9 mouse cellular contexts compared by ENCODE assay signal in the genomic region with DNA sequence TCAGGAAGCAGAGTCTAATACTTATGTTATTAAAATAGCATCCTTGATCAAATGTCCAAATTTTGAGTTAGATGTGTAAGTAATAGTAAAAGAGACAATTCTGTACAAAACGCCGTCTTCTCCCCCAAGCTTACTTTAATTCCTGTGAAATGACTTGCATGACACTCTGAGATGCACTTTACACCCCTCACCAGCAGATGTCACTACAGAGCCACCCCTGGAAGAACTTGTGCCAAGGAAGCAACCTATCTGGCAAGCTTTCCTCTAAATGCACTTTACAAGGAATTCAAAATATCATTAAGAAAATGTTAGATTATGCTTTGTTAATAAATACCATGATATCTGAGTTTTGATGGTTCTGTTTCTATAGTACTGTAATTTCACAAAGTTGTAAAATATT.
DNase-seq lines count a peak whose midpoint lies in the region; ATAC-seq and TF ChIP-seq lines count a peak whose summit lies in the region.
"Had no signal": no experiment of that assay in that cellular context is flagged by ENCODE, and none has a peak within 500 bp of the region (broad histone marks: within the 10 kb centered on the region; RNA-seq: fewer than 3 reads in every experiment).

No protein-coding gene starts in this region.

- TF ChIP-seq EP300 in lung, postnatal 0 days (IDR thresholded peaks at IDR 0.05): no peak

- no peaks in the 10 kb centered on the region for H3K9me3 ChIP-seq in lung, postnatal 0 days (ENCODE audit: low read length)
- H3K9me3 ChIP-seq: liver, embryonic 15.5 days had no signal

- no peak overlapping the region for H3K4me2 ChIP-seq in lung, postnatal 0 days (replicated peaks; ENCODE audit: low read depth, low read length)
- H3K4me2 ChIP-seq: liver, embryonic 15.5 days had no signal

- no peak overlapping the region for H3K4me3 ChIP-seq in lung, postnatal 0 days (ENCODE audit: low read depth, low read length)
- H3K4me3 ChIP-seq: liver, embryonic 15.5 days had no signal

- DNase-seq in ZHBTc4 (ENCODE audit: low read depth, low spot score): peak; percentile 82
- DNase-seq in gastrocnemius, postnatal 14 days: peak; percentile 54
- peak; percentile 66 for DNase-seq in large intestine, adult 2 months (ENCODE audit: low read depth, low spot score)
- peak; percentile 91 for DNase-seq in lung, postnatal 0 days (ENCODE audit: low spot score)
- peak; percentile 87 to 89 for DNase-seq in right cerebral cortex, adult 2 months (ENCODE audit: low spot score in 2 of 2)
- peak; percentile 67 for DNase-seq in urinary bladder, postnatal 25 days (ENCODE audit: low spot score)

- intact Hi-C loops in gastrocnemius, postnatal 14 days (cut with DNase I; ENCODE audit: low total_unique reads): no loop called here

- H3K9ac ChIP-seq in lung, postnatal 0 days (replicated peaks; ENCODE audit: low read depth): no peak overlapping the region
- H3K9ac ChIP-seq: liver, embryonic 15.5 days had no signal

- 5% methylated on average over 2 of the region's 2 CpGs for WGBS in large intestine, adult 2 months
- WGBS in lung, postnatal 0 days: 20% methylated on average over 2 of the region's 2 CpGs

- peak; percentile 72 for ATAC-seq in CD4-positive, CD25-positive, alpha-beta regulatory T cell, adult 4 months
- peak; percentile 92 for ATAC-seq in common myeloid progenitor, adult 5-6 weeks (replicated peaks; ENCODE audit: low read depth, poor library complexity, severe bottlenecking)
- no peak for ATAC-seq in lung, postnatal 0 days

- peak; percentile 98 for TF ChIP-seq CTCF in lung, postnatal 0 days (IDR thresholded peaks at IDR 0.05)

- no peaks in the 10 kb centered on the region for H3K36me3 ChIP-seq in lung, postnatal 0 days (ENCODE audit: insufficient read depth, low read length)
- H3K36me3 ChIP-seq: liver, embryonic 15.5 days had no signal

- no peaks in the 10 kb centered on the region; the same call in 1 of the 2 replicates for H3K4me1 ChIP-seq in lung, postnatal 0 days (ENCODE audit: insufficient read depth, low read depth, low read length)

- no peak overlapping the region for H3K27ac ChIP-seq in lung, postnatal 0 days (ENCODE audit: low read length)
- H3K27ac ChIP-seq: liver, embryonic 15.5 days had no signal

- no peaks in the 10 kb centered on the region for H3K27me3 ChIP-seq in lung, postnatal 0 days (replicated peaks; ENCODE audit: insufficient read depth, low read length)
- H3K27me3 ChIP-seq: liver, embryonic 15.5 days had no signal
